Mouse (Mus musculus) left cerebral cortex, adult 2 months (tissue): ENCODE measurements around the gene Kcnj4. TPM values are rescaled to one million over a fixed set of nuclear protein-coding genes. Genes with fewer than 3 reads are reported as not detected.
A peak's percentile ranks its signal among the peaks of the same experiment; 100 is the strongest.

Source experiments
- DNase-seq, 2 experiments: peaks; one replicate each; pipeline ENCODE4 v3.0.0; 2021 to 2022; ENCODE audit warnings: low spot score in 2 of 2, mixed read lengths in 1 of 2; ENCODE audit errors: extremely low spot score in 1 of 2
- H3K27ac ChIP-seq: fragments of 200-600 bp; 2 replicates; pipeline ENCODE4 v1.8.1; 2022
- H3K4me3 ChIP-seq: fragments of 200-600 bp; 2 replicates; pipeline ENCODE4 v1.8.1; 2022
- CTCF ChIP-seq: fragments of 200-600 bp; IDR thresholded peaks from 2 replicates; pipeline ENCODE4 v1.8.1; 2022; ENCODE audit warnings: antibody characterized with exemption, mild to moderate bottlenecking, moderate library complexity
- intact Hi-C: fragments of 180-260 bp; cut with DNase I; formaldehyde crosslinking; loops from one replicate; pipeline ENCODE4 v1.15.1; 2025
- long read RNA-seq, 2 experiments: library from polyadenylated mRNA; stranded (forward); transcript quantifications; one replicate each; pipeline ENCODE4 v2.0.0; 2021; ENCODE audit warnings: borderline mapping rate in 2 of 2
- total RNA-seq, 2 experiments: library from RNA; stranded (reverse); gene quantifications; 2 replicates each; pipeline ENCODE4 v1.2.3; 2021

Kcnj4 gene
- 100 to 1,000 TPM; 186 to 202 TPM for total RNA-seq
- long read RNA-seq, experiment 1, transcript Kcnj4-201 (2 exons, 2,152 nt), result major isoform, 11 of 18 reads
- long read RNA-seq, experiment 1, partial matches to known transcripts, result 0 of 18 reads
- long read RNA-seq, experiment 1, other reads (novel, unspliced or antisense), result 7 of 18 reads
- long read RNA-seq, experiment 2, partial matches to known transcripts, result 0 of 9 reads
- long read RNA-seq, experiment 2, other reads (novel, unspliced or antisense), result 5 of 9 reads

GRCm38 (mm10) chr15:79504707-79505452, at the start of gene Kcnj4:
Gene Kcnj4, minus strand, starts transcription at chr15:79505241.
- Histone ChIP-seq H3K27ac (peak within 1 kb of the TSS; percentile 92), H3K4me3 (peak within 1 kb of the TSS; percentile 79)
- intact Hi-C loops, result loop anchor here (2.0 kb wide), 1 partner anchor 62 kb away; no protein-coding TSS in a partner anchor
- no peak for TF ChIP-seq CTCF
- no peak for DNase-seq

DNA sequence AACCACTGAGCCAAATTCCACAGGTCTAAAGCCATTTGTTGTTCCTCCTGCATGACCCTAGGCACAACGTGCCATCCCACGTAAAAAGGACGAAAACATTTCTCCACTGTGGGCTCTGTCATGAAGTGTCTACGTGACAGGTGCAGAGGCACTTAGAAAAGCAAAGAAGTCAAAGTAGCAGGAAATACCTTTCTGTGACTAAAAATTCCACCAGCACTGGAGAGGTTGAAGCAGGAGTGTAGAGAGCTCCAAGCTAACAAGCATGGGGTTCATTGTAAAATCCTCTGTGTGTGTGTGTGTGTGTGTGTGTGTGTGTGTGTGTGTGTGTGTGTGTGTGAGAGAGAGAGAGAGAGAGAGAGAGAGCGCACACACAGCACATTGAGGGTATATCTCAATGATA, 47.5 kb upstream of the Kcnj4 start:
- intact Hi-C loops, result no loop called here
- TF ChIP-seq CTCF, result no peak

GRCm38 (mm10) chr15:79548226-79548625, 43.2 kb upstream of the Kcnj4 start:
- H3K4me3 ChIP-seq, result no peak overlapping the region
- no peak overlapping the region for H3K27ac ChIP-seq
- no peak for DNase-seq
- intact Hi-C loops, result loop anchor here (5.0 kb wide), 1 partner anchor 221 kb away; the partner anchor contains the start of gene Pla2g6
- no peak for TF ChIP-seq CTCF

More for the DNA sequence above, 47.5 kb upstream of the Kcnj4 start:
- no peak overlapping the region for H3K4me3 ChIP-seq
- DNase-seq, result no peak
- no peak overlapping the region for H3K27ac ChIP-seq

DNA sequence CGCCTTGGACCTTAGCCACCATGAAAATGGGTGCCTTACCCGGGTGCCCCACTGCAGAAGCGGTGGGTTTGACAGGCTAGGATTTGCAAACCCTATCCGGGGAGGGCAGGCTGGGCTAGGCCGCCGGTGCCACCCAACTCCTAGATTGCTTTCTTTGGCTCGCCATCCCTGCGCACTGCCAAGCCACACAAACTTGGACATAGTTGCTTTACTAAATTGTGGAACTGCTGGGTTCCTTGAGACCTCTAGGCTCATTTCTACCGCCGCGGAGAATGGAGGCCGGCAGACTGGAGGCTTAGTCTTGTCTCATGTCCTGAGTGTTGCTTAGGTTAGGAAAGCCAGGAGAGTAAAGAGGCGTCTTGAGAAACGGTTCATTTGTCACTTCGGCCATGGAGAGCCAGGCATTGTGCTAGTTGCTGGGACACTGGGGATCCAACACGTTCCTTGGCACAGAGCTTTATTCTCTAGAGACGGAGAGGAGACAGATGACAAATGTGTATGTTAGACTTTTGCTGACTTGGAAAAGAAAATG, 42.3 kb upstream of the Kcnj4 start:
- Histone ChIP-seq H3K4me3 (peak overlapping the region; percentile 94), H3K27ac (peak overlapping the region; percentile 98)
- intact Hi-C loops, result loop anchor here (2.0 to 5.0 kb wide), 2 partner anchors 61 to 220 kb away; partner anchors contain the start of gene Pla2g6
- TF ChIP-seq CTCF, result no peak
- DNase-seq, result no peak

DNA sequence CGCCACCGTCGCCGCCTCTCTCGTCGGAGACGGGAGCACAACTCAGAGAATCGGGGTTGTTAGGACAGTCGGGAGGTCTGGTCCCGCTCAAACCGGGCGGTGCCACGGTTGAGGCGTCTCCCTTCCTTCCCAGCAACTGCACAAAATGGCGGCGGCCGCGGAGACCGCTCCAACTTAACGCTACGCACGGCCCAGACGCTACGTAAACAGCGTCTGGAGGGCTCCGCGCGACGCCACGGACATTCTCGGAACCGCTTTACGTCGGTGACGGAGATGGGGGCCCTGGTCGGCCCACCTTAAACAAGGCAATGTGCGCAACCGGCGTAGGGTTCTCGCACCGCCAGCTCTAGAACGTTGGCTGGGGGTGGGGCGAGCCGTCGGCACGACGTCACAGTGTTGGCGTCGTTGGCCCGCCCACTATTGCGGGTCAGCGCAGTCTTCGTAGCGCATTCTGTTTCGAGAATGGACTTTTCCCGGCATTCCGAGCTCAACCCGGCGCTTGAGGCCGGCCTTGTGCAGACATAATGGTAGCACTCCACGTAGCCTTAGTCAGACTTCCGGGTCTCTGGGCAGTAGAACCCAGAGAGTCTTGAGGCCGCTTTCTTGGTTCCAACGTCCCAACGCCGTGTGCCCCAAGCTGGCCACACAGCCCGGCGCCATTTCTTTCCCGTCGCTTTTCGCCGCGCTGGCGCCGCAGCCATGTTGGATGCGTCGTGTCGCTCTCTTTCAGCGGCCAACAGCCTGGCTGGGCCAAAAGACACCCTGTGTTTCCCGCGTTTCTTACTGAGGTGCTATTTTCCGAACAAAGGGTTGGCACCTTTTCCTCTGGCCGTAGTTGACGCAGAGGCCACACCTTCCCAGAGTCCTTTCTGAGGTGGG, 41.6 kb upstream of the Kcnj4 start, which contains the start of gene Ddx17:
Ddx17 (minus strand) TSS at position 332 of the 879 bp plus-strand sequence.
- DNase-seq, result peak; percentile 99
- intact Hi-C loops, result loop anchor here (2.0 to 5.0 kb wide), 2 partner anchors 62 to 219 kb away; partner anchors contain the start of gene Pla2g6
- TF ChIP-seq CTCF, result no peak

DNA sequence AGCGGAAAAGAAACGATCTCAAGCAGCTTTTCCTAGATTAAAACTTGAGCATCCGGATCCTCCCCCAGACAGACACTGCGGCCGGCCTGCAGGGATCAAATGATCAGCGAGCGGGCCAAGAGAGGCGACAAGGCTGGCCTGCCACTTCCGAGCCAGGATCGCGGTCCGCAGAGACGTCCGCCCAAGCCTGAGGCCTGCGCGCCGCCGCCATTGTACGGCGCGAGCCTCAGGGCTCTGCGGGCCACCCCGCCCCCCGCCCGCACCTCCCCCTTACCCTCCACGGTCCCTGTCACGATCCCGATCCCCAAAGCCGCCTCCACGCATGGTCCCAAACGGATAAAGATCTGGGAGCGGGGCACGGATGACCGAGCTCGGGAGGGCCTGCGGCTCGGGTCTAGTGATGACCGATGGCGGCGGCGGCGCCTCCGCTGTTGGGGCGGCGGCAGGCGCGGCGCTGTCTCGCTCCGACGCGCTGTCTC, 40.9 kb upstream of the Kcnj4 start:
- peak overlapping the region; percentile 100 for H3K27ac ChIP-seq
- intact Hi-C loops, result loop anchor here (2.0 to 5.0 kb wide), 2 partner anchors 63 to 219 kb away; partner anchors contain the start of gene Pla2g6
- TF ChIP-seq CTCF, result no peak
- H3K4me3 ChIP-seq, result peak overlapping the region; percentile 94
- peak in 1 of 2 experiments; percentile 38 for DNase-seq

More for the DNA sequence above, 41.6 kb upstream of the Kcnj4 start, which contains the start of gene Ddx17:
- peak within 1 kb of the TSS; percentile 94 for H3K4me3 ChIP-seq
- H3K27ac ChIP-seq, result peak within 1 kb of the TSS; percentile 100

- TF ChIP-seq CTCF, result no peak
- peak overlapping the region; percentile 94 for H3K4me3 ChIP-seq
- DNase-seq, result no peak
- intact Hi-C loops, result loop anchor here (5.0 kb wide), 1 partner anchor 218 kb away; the partner anchor contains the start of gene Pla2g6
- peak overlapping the region; percentile 100 for H3K27ac ChIP-seq
Observed at GRCm38 (mm10) chr15:79545496-79545895, 40.5 kb upstream of the Kcnj4 start.

DNA sequence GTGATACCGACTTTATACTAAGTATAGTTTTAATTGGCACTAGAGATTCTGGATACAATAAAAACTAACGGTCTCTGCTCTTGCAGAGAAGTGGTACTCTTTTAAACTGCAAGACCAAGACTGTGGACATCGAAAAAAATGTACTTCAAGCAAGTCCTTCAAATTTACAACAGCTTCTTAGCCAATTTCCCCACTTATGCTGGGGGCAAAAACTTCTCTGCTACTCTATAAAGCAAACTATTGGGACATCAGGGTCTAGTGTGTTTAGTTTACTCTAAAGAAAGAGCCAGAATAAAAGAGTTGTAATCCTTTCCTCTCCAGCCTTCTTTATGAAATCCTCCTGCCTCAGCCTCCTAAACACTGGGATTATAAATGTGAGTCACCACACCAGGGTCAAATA, 38.9 kb upstream of the Kcnj4 start:
- TF ChIP-seq CTCF, result no peak
- H3K4me3 ChIP-seq, result peak overlapping the region; percentile 94
- no peak overlapping the region for H3K27ac ChIP-seq
- intact Hi-C loops, result no loop called here
- no peak for DNase-seq

DNA sequence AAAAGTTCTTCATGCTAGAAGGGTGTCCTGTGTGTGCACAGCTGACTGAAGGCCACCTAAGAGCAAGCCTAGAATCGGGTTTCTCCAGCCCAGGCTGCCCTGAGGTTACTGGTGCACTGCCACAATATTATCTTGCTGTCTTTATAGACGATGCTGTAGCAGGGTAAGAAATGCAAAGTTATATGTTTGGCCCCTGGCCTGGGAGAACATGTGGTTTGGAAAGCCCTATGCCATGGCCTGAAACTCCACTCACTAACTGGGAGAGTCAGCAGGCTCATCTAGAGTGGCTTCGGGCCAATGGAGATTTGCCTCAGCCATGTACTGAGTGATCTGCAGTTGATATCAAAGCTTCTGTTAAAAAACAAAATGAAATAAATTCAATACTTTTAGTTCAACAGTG, 28.8 kb upstream of the Kcnj4 start:
- intact Hi-C loops, result no loop called here
- Histone ChIP-seq H3K4me3 (no peak overlapping the region), H3K27ac (no peak overlapping the region)
- TF ChIP-seq CTCF, result no peak
- DNase-seq, result no peak

DNA sequence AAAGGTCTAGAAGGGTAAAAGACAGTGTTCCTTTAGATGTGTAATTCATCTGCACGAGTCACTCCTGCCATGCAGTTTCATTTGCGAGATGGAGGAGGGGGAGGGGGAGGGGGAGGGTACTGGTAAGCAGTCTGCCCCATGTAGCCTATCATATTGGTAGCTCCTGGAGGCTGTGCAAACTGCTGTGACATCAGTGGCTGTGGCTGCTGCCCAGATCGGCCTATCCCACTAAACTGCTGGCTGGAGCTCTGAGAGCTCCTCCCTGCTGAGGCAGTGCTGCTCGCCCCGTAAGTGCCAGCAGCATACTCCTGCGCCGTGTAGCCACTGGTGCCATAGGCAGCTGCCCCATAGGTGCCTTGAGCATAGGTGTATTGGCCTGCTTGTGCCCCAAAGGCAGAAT, 24.9 kb upstream of the Kcnj4 start:
- no peak overlapping the region for H3K4me3 ChIP-seq
- no peak for TF ChIP-seq CTCF
- intact Hi-C loops, result no loop called here
- no peak for DNase-seq
- H3K27ac ChIP-seq, result no peak overlapping the region
